Mouse (Mus musculus): ENCODE measurements around the gene Alox15. TPM values are rescaled to one million over a fixed set of nuclear protein-coding genes. Genes with fewer than 3 reads are reported as not detected.
"Not testable (repeated sequence)": the region's sequence is repeated elsewhere in the genome, so short reads cannot be mapped to it uniquely, and the experiment has no call there.

Gene Alox15
- 0.05 TPM in 1 of 2 replicates, not detected in the other for polyA plus RNA-seq (2015; fragmentation: Nextera tagmentation; extraction: Ambion mirVana)

DNA sequence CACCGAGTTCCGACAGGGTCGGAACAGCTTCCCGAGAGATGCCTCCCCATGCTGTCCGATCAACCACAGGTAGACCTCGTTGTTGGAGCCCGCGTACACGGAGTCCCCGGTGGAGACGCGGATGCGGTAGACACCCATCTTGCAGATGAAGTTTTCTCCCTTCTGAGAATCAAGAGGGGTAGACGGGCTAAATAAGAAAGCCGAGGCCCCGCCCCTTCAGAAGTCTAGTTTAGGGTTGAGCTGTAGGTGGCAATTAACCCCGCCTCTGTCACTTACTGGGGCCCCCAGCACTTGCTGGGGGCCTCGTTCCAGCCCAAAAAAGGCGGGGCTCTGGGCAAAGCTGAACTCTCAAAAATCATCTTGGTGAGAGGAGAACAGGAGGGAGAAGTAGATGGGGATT lies at the start of gene Alox15:
Gene Alox15 (minus strand): TSS at position 164 of the 400 bp plus-strand sequence.
- Histone ChIP-seq H3K4me1 (peaks cover 9% of the 10 kb centered on the region), H3K27me3 (replicated peaks) (peaks cover 83% of the 10 kb centered on the region), H3K36me3 (no peaks in the 10 kb centered on the region), H3K4me2 (peak within 1 kb of the TSS; percentile 74), H3K27ac (replicated peaks) (no peak within 1 kb of the TSS), H3K4me3 (peak within 1 kb of the TSS; percentile 46), H3K9me3 (no peaks in the 10 kb centered on the region), H3K9ac (peak within 1 kb of the TSS; percentile 52)
- 1% methylated on average over 19 of the region's 19 CpGs for WGBS
- no peak for ATAC-seq (ENCODE audit: extremely low read depth, insufficient number of reproducible peaks, low FRiP score, low TSS enrichment)

- WGBS: 74% methylated on average over 5 of the region's 5 CpGs
- H3K4me3 ChIP-seq: no peak overlapping the region
- no peaks in the 10 kb centered on the region for H3K9me3 ChIP-seq
- H3K27me3 ChIP-seq (replicated peaks): no peaks in the 10 kb centered on the region
- H3K36me3 ChIP-seq: peaks cover 66% of the 10 kb centered on the region
- H3K4me1 ChIP-seq: no peaks in the 10 kb centered on the region
- no peak overlapping the region for H3K4me2 ChIP-seq
- no peak overlapping the region for H3K9ac ChIP-seq
- ATAC-seq (ENCODE audit: extremely low read depth, insufficient number of reproducible peaks, low FRiP score, low TSS enrichment): no peak
- H3K27ac ChIP-seq (replicated peaks): no peak overlapping the region
Measured at GRCm38 (mm10) chr11:70389421-70389820, 37.6 kb upstream of the Alox15 start.

- H3K27ac ChIP-seq (replicated peaks): no peak overlapping the region
- no peak overlapping the region for H3K4me3 ChIP-seq
- no peak for ATAC-seq (ENCODE audit: extremely low read depth, insufficient number of reproducible peaks, low FRiP score, low TSS enrichment)
- H3K36me3 ChIP-seq: peaks cover 48% of the 10 kb centered on the region
- 65% methylated on average over 5 of the region's 5 CpGs for WGBS
- no peaks in the 10 kb centered on the region for H3K4me1 ChIP-seq
- no peaks in the 10 kb centered on the region for H3K27me3 ChIP-seq (replicated peaks)
- H3K9me3 ChIP-seq: no peaks in the 10 kb centered on the region
- no peak overlapping the region for H3K4me2 ChIP-seq
- H3K9ac ChIP-seq: no peak overlapping the region
Measured at GRCm38 (mm10) chr11:70387436-70387835, 35.6 kb upstream of the Alox15 start.

DNA sequence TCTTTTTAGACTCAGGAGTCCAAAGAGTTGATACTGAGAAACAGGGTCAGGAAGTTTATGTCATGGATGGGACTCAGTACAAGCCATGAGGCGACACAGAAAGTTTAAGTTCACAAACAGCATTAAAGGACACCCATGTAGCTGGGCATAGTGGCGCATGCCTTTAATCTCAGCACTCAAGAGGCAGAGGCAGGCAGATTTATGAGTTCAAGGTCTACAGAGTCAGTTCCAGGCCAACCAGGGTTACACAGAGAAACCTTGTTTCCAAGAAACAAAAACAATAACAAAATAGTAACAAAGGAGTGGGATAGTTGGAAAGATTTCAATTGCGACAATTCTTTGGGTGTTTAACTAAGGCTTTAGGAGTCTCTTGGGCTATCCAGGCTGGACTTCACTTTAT lies 32.3 kb upstream of the Alox15 start:
- peaks cover 12% of the 10 kb centered on the region for H3K4me1 ChIP-seq
- ATAC-seq (ENCODE audit: extremely low read depth, insufficient number of reproducible peaks, low FRiP score, low TSS enrichment): no peak
- 83% methylated on average over 3 of the region's 3 CpGs for WGBS
- H3K27ac ChIP-seq (replicated peaks): no peak overlapping the region
- H3K9me3 ChIP-seq: no peaks in the 10 kb centered on the region
- peaks cover 28% of the 10 kb centered on the region for H3K36me3 ChIP-seq
- H3K4me2 ChIP-seq: no peak overlapping the region
- H3K9ac ChIP-seq: no peak overlapping the region
- H3K27me3 ChIP-seq (replicated peaks): no peaks in the 10 kb centered on the region
- H3K4me3 ChIP-seq: no peak overlapping the region

GRCm38 (mm10) chr11:70381330-70381729 lies 29.5 kb upstream of the Alox15 start:
- H3K9me3 ChIP-seq: no peaks in the 10 kb centered on the region
- no peak for ATAC-seq (ENCODE audit: extremely low read depth, insufficient number of reproducible peaks, low FRiP score, low TSS enrichment)
- no peak overlapping the region for H3K9ac ChIP-seq
- peaks cover 12% of the 10 kb centered on the region for H3K4me1 ChIP-seq
- no peak overlapping the region for H3K4me2 ChIP-seq
- 70% methylated on average over 2 of the region's 2 CpGs for WGBS
- H3K27ac ChIP-seq (replicated peaks): no peak overlapping the region
- H3K27me3 ChIP-seq (replicated peaks): no peaks in the 10 kb centered on the region
- no peak overlapping the region for H3K4me3 ChIP-seq
- peaks cover 15% of the 10 kb centered on the region for H3K36me3 ChIP-seq

- Histone ChIP-seq H3K36me3 (peaks cover 9% of the 10 kb centered on the region), H3K9me3 (no peaks in the 10 kb centered on the region), H3K27ac (replicated peaks) (no peak overlapping the region), H3K4me3 (no peak overlapping the region), H3K4me1 (peaks cover 12% of the 10 kb centered on the region), H3K4me2 (no peak overlapping the region), H3K9ac (no peak overlapping the region), H3K27me3 (replicated peaks) (no peaks in the 10 kb centered on the region; the same call in 1 of the 2 replicates)
- ATAC-seq (ENCODE audit: extremely low read depth, insufficient number of reproducible peaks, low FRiP score, low TSS enrichment): no peak
- WGBS: 46% methylated on average over 1 of the region's 1 CpGs
Measured at GRCm38 (mm10) chr11:70380478-70381005, 28.7 kb upstream of the Alox15 start.

DNA sequence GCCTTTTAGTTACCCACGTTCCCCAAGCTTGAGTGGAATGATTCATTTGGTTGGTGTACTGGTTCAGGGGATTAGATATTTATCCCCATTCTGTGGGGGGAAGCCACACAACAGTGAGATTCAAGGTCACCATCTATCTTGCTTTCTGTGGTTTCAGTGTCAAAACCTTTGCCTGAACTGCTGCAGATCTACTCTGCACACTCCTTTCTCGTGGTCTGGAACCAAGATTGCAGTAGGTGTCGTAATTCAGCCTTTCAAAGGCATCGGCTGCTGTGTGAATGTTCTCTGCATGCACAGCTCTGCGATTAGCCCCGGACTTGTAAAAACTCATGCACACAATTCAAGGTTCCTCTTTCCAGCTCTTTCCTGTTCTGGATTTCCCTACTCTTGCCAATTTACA lies 24.2 kb upstream of the Alox15 start:
- no peak for ATAC-seq (ENCODE audit: extremely low read depth, insufficient number of reproducible peaks, low FRiP score, low TSS enrichment)
- Histone ChIP-seq H3K4me2 (no peak overlapping the region), H3K27me3 (replicated peaks) (peaks cover 21% of the 10 kb centered on the region), H3K9me3 (no peaks in the 10 kb centered on the region), H3K27ac (replicated peaks) (no peak overlapping the region), H3K36me3 (no peaks in the 10 kb centered on the region), H3K4me1 (peaks cover 10% of the 10 kb centered on the region), H3K4me3 (no peak overlapping the region), H3K9ac (no peak overlapping the region)
- whole genome bisulfite sequencing: 77% methylated on average over 6 of the region's 6 CpGs

- H3K4me1 ChIP-seq: no peaks in the 10 kb centered on the region
- no peak overlapping the region for H3K27ac ChIP-seq (replicated peaks)
- peaks cover 21% of the 10 kb centered on the region for H3K27me3 ChIP-seq (replicated peaks)
- 70% methylated on average over 3 of the region's 3 CpGs for WGBS
- H3K36me3 ChIP-seq: no peaks in the 10 kb centered on the region
- no peak overlapping the region for H3K4me3 ChIP-seq
- no peak for ATAC-seq (ENCODE audit: extremely low read depth, insufficient number of reproducible peaks, low FRiP score, low TSS enrichment)
- no peaks in the 10 kb centered on the region for H3K9me3 ChIP-seq
- no peak overlapping the region for H3K9ac ChIP-seq
- H3K4me2 ChIP-seq: no peak overlapping the region
Measured at GRCm38 (mm10) chr11:70374302-70374701, 22.5 kb upstream of the Alox15 start.

- H3K4me2 ChIP-seq: no peak overlapping the region
- H3K9ac ChIP-seq: no peak overlapping the region
- WGBS: 76% methylated on average over 7 of the region's 7 CpGs
- H3K36me3 ChIP-seq: no peaks in the 10 kb centered on the region
- no peak overlapping the region for H3K27ac ChIP-seq (replicated peaks)
- no peak for ATAC-seq (ENCODE audit: extremely low read depth, insufficient number of reproducible peaks, low FRiP score, low TSS enrichment)
- H3K27me3 ChIP-seq (replicated peaks): peaks cover 21% of the 10 kb centered on the region
- H3K4me1 ChIP-seq: no peaks in the 10 kb centered on the region
- no peaks in the 10 kb centered on the region for H3K9me3 ChIP-seq
- H3K4me3 ChIP-seq: no peak overlapping the region
Measured at GRCm38 (mm10) chr11:70372849-70373557, 21.2 kb upstream of the Alox15 start.

DNA sequence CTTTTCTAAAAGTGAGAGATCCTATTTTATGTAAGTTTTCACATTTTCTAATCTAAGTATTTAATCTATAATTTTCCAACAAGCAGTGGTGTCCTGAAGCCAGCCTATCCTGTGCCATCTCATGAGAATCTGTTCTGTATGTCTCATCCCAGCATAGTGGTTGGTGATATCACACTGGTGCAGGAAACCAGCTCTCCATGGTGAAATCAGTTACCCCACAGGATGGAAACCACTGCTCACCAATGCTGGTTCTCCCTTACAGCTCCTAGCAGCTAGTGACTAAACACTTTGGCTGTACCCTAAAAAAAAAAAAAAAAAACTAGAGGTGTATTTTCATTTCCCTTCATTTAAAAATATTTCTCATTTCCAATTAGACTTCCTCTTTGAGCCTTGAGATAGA lies 20.6 kb upstream of the Alox15 start:
- no peaks in the 10 kb centered on the region for H3K9me3 ChIP-seq
- no peak overlapping the region for H3K4me2 ChIP-seq
- no peak overlapping the region for H3K27ac ChIP-seq (replicated peaks)
- H3K9ac ChIP-seq: no peak overlapping the region
- H3K27me3 ChIP-seq (replicated peaks): peaks cover 21% of the 10 kb centered on the region
- no peaks in the 10 kb centered on the region for H3K36me3 ChIP-seq
- no peak for ATAC-seq (ENCODE audit: extremely low read depth, insufficient number of reproducible peaks, low FRiP score, low TSS enrichment)
- no peaks in the 10 kb centered on the region for H3K4me1 ChIP-seq
- no peak overlapping the region for H3K4me3 ChIP-seq

- H3K4me3 ChIP-seq; H3K27me3 ChIP-seq (replicated peaks); H3K27ac ChIP-seq (replicated peaks); H3K9ac ChIP-seq; H3K9me3 ChIP-seq; ATAC-seq (ENCODE audit: extremely low read depth, insufficient number of reproducible peaks, low FRiP score, low TSS enrichment); H3K4me2 ChIP-seq; H3K36me3 ChIP-seq; H3K4me1 ChIP-seq: not testable (repeated sequence)
- WGBS: 66% methylated on average over 2 of the region's 2 CpGs
Measured at GRCm38 (mm10) chr11:70368626-70369025, 16.8 kb upstream of the Alox15 start.

DNA sequence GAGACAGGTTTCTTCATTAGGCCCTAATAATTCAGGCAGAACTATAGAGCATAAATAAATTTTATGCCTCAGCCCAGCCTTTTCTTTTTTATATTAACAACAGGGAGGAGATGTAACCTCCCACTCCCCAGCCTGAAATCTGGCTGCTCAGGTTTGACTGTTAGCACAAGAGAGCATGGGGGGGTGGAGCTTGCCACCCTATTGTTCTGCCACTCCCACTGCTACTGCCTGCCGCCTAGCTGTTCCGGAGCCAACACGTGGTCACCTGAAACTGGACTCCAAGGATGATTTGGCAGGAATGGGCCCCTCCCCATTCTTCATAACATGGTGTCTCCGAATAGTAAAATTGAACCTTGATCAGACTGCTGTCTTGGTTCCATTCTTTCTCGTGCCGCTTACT lies 15.9 kb upstream of the Alox15 start:
- not testable (repeated sequence) for H3K4me3 ChIP-seq; H3K9ac ChIP-seq; H3K27me3 ChIP-seq (replicated peaks); H3K4me1 ChIP-seq; ATAC-seq (ENCODE audit: extremely low read depth, insufficient number of reproducible peaks, low FRiP score, low TSS enrichment); H3K4me2 ChIP-seq; H3K36me3 ChIP-seq; H3K27ac ChIP-seq (replicated peaks)
- peaks cover 11% of the 10 kb centered on the region for H3K9me3 ChIP-seq
- WGBS: 77% methylated on average over 6 of the region's 6 CpGs

Data from heart, embryonic 13.5 days (tissue).